Mouse (Mus musculus) heart, embryonic 16.5 days (tissue): Measurements from ENCODE around the gene Olfr613. TPM values are rescaled to one million over a fixed set of nuclear protein-coding genes. Genes with fewer than 3 reads are reported as not detected.
"Not testable (repeated sequence)": the region's sequence is repeated elsewhere in the genome, so short reads cannot be mapped to it uniquely, and the experiment has no call there.

Experiments
- ATAC-seq: fragments of 200-750 bp; cut with Nextera tagmentation; replicated peaks from 2 replicates; pipeline ENCODE4 v1.8.0; 2017; ENCODE audit warnings: moderate number of reproducible peaks; ENCODE audit not compliant: insufficient read depth, low FRiP score; ENCODE audit errors: extremely low read depth
- H3K27ac ChIP-seq: fragments of 300-500 bp; sonication (generic); 2 replicates; pipeline ENCODE4 v1.5.1; 2014; ENCODE audit warnings: mild to moderate bottlenecking, low read length, control low read depth, moderate library complexity
- H3K27me3 ChIP-seq: fragments of 300-500 bp; sonication (generic); 2 replicates; pipeline ENCODE4 v1.6.1; 2014; ENCODE audit warnings: low read length, mixed read lengths; ENCODE audit not compliant: control insufficient read depth, insufficient read depth
- H3K36me3 ChIP-seq: fragments of 300-500 bp; sonication (generic); 2 replicates; pipeline ENCODE4 v1.6.1; 2014; ENCODE audit not compliant: control insufficient read depth, insufficient read depth
- H3K4me1 ChIP-seq: fragments of 300-500 bp; sonication (generic); 2 replicates; pipeline ENCODE4 v1.6.1; 2014; ENCODE audit warnings: low read length, mixed read lengths; ENCODE audit not compliant: control insufficient read depth, insufficient read depth
- H3K4me2 ChIP-seq: fragments of 300-500 bp; sonication (generic); 2 replicates; pipeline ENCODE4 v1.6.1; 2014; ENCODE audit warnings: low read depth, mild to moderate bottlenecking, control low read depth, low read length
- H3K4me3 ChIP-seq: fragments of 300-500 bp; sonication (generic); 2 replicates; pipeline ENCODE4 v1.5.1; 2014; ENCODE audit warnings: mild to moderate bottlenecking, control low read depth, low read length
- H3K9ac ChIP-seq: fragments of 300-500 bp; sonication (generic); 2 replicates; pipeline ENCODE4 v1.6.1; 2014; ENCODE audit warnings: low read length, control low read depth
- H3K9me3 ChIP-seq: fragments of 300-500 bp; sonication (generic); replicated peaks from 2 replicates; pipeline ENCODE4 v1.6.1; 2016; ENCODE audit warnings: low read length; ENCODE audit not compliant: control insufficient read depth
- WGBS: fragments of 180-500 bp; shearing (Covaris S2); extraction: QIAGEN DNeasy Blood & Tissue Kit; methylation state at CpG from one replicate; pipeline ENCODE4 v1.1.7; 2014; 5-methylcytosine and 5-hydroxymethylcytosine counted together
- polyA plus RNA-seq: library from polyadenylated mRNA; unstranded; fragments of >200 nt; fragmentation: Nextera tagmentation; extraction: Ambion mirVana; gene quantifications from 2 replicates; pipeline ENCODE4 v1.2.1, GENCODE M21; 2015

Gene Olfr613
- polyA plus RNA-seq, result not detected in 2 replicates

GRCm38 (mm10) chr7:103547774-103548173, at the start of gene Olfr613:
Gene Olfr613, plus strand, starts transcription at chr7:103548074.
- H3K9ac ChIP-seq, result no peak within 1 kb of the TSS
- no peaks in the 10 kb centered on the region for H3K36me3 ChIP-seq
- no peak within 1 kb of the TSS for H3K4me2 ChIP-seq
- no peak for ATAC-seq
- no peaks in the 10 kb centered on the region for H3K27me3 ChIP-seq
- 0 out of 2 replicates have a peak, but pooled peaks cover 4% of the 10 kb centered on the region for H3K9me3 ChIP-seq
- no peaks in the 10 kb centered on the region for H3K4me1 ChIP-seq
- no peak within 1 kb of the TSS for H3K27ac ChIP-seq
- 60% methylated on average over 2 of the region's 2 CpGs for whole genome bisulfite sequencing
- H3K4me3 ChIP-seq, result no peak within 1 kb of the TSS

GRCm38 (mm10) chr7:103512022-103512421, 35.9 kb upstream of the Olfr613 start, which contains the start of gene Olfr610:
Gene Olfr610, minus strand, starts transcription at chr7:103512122.
- Histone ChIP-seq H3K4me2 (no peak within 1 kb of the TSS), H3K4me1 (peaks cover 2% of the 10 kb centered on the region; the same call in 1 of the 2 replicates), H3K27me3 (no peaks in the 10 kb centered on the region), H3K36me3 (no peaks in the 10 kb centered on the region), H3K27ac (no peak within 1 kb of the TSS), H3K4me3 (no peak within 1 kb of the TSS), H3K9me3 (no peaks in the 10 kb centered on the region), H3K9ac (no peak within 1 kb of the TSS)
- ATAC-seq, result no peak
- WGBS, result 68% methylated on average over 2 of the region's 2 CpGs

GRCm38 (mm10) chr7:103520746-103521145, 27.1 kb upstream of the Olfr613 start, which contains the start of gene Olfr611:
Gene Olfr611, minus strand, starts transcription at chr7:103520846.
- not testable (repeated sequence) for H3K9me3 ChIP-seq, H3K27ac ChIP-seq, ATAC-seq, H3K27me3 ChIP-seq, H3K4me1 ChIP-seq, H3K9ac ChIP-seq, H3K36me3 ChIP-seq, H3K4me2 ChIP-seq, H3K4me3 ChIP-seq
- 54% methylated on average over 1 of the region's 1 CpGs for WGBS

- H3K9ac ChIP-seq, H3K27me3 ChIP-seq, H3K27ac ChIP-seq, H3K36me3 ChIP-seq, H3K4me2 ChIP-seq, H3K4me3 ChIP-seq, ATAC-seq, H3K9me3 ChIP-seq, H3K4me1 ChIP-seq: not testable (repeated sequence)
- 70% methylated on average over 2 of the region's 2 CpGs for WGBS
Measured at GRCm38 (mm10) chr7:103542617-103543016, 5.3 kb upstream of the Olfr613 start, which contains the start of gene Olfr612. Gene Olfr612, minus strand, starts transcription at chr7:103542717.

- WGBS, result 66% methylated on average over 2 of the region's 2 CpGs
- Histone ChIP-seq H3K9me3 (no peaks in the 10 kb centered on the region), H3K9ac (no peak within 1 kb of the TSS), H3K4me3 (no peak within 1 kb of the TSS), H3K4me1 (no peaks in the 10 kb centered on the region), H3K27me3 (no peaks in the 10 kb centered on the region), H3K27ac (no peak within 1 kb of the TSS), H3K36me3 (no peaks in the 10 kb centered on the region), H3K4me2 (no peak within 1 kb of the TSS)
- ATAC-seq, result no peak
Measured at GRCm38 (mm10) chr7:103555779-103556178, 7.9 kb downstream of the Olfr613 start, which contains the start of gene Olfr615. Gene Olfr615, plus strand, starts transcription at chr7:103556079.

GRCm38 (mm10) chr7:103569043-103569442, 21.2 kb downstream of the Olfr613 start, which contains the start of gene Olfr616:
Gene Olfr616, minus strand, starts transcription at chr7:103569143.
- no peaks in the 10 kb centered on the region for H3K9me3 ChIP-seq
- H3K27ac ChIP-seq, result no peak within 1 kb of the TSS
- no peak for ATAC-seq
- no peak within 1 kb of the TSS for H3K4me3 ChIP-seq
- no peaks in the 10 kb centered on the region for H3K27me3 ChIP-seq
- 82% methylated on average over 3 of the region's 3 CpGs for WGBS
- no peaks in the 10 kb centered on the region for H3K4me1 ChIP-seq
- no peaks in the 10 kb centered on the region for H3K36me3 ChIP-seq
- no peak within 1 kb of the TSS for H3K9ac ChIP-seq
- H3K4me2 ChIP-seq, result no peak within 1 kb of the TSS

- WGBS, result 64% methylated on average over 1 of the region's 1 CpGs
- no peak for ATAC-seq
- Histone ChIP-seq H3K4me1 (no peaks in the 10 kb centered on the region), H3K27ac (no peak within 1 kb of the TSS), H3K4me2 (no peak within 1 kb of the TSS), H3K27me3 (no peaks in the 10 kb centered on the region), H3K9ac (no peak within 1 kb of the TSS), H3K4me3 (no peak within 1 kb of the TSS), H3K9me3 (no peaks in the 10 kb centered on the region), H3K36me3 (no peaks in the 10 kb centered on the region)
Measured at GRCm38 (mm10) chr7:103572761-103573160, 24.9 kb downstream of the Olfr613 start, which contains the start of gene Olfr617. Gene Olfr617, plus strand, starts transcription at chr7:103573061.

GRCm38 (mm10) chr7:103589803-103590202, 41.9 kb downstream of the Olfr613 start, which contains the start of gene Olfr618:
Gene Olfr618, plus strand, starts transcription at chr7:103590103.
- Histone ChIP-seq H3K36me3 (no peaks in the 10 kb centered on the region), H3K27me3 (no peaks in the 10 kb centered on the region), H3K4me2 (no peak within 1 kb of the TSS), H3K4me1 (no peaks in the 10 kb centered on the region), H3K9me3 (no peaks in the 10 kb centered on the region), H3K4me3 (no peak within 1 kb of the TSS), H3K9ac (no peak within 1 kb of the TSS), H3K27ac (no peak within 1 kb of the TSS)
- WGBS, result 57% methylated on average over 2 of the region's 2 CpGs
- ATAC-seq, result no peak

GRCm38 (mm10) chr7:103600275-103600674, 52.4 kb downstream of the Olfr613 start, which contains the start of gene Olfr619:
Gene Olfr619, plus strand, starts transcription at chr7:103600575.
- no peak for ATAC-seq
- Histone ChIP-seq H3K4me2 (no peak within 1 kb of the TSS), H3K9me3 (no peaks in the 10 kb centered on the region), H3K27ac (no peak within 1 kb of the TSS), H3K36me3 (no peaks in the 10 kb centered on the region), H3K27me3 (no peaks in the 10 kb centered on the region), H3K4me3 (no peak within 1 kb of the TSS), H3K9ac (no peak within 1 kb of the TSS), H3K4me1 (no peaks in the 10 kb centered on the region)
